In genomic region chr16:70093224-70093623, GRCm38 (mm10) we compare ENCODE assay signal across 15 mouse cellular contexts.
A peak's percentile ranks its signal among the peaks of the same experiment; 100 is the strongest.
DNase-seq lines count a peak whose midpoint lies in the region.
"Had no signal": no experiment of that assay in that cellular context is flagged by ENCODE, and none has a peak within 500 bp of the region (broad histone marks: within the 10 kb centered on the region; RNA-seq: fewer than 3 reads in every experiment).

No protein-coding gene starts in this region.

- intact Hi-C loops in left cerebral cortex, postnatal 4 days (cut with DNase I), result no loop called here

- DNase-seq in left cerebral cortex, adult 11 months (ENCODE audit: low spot score), result peak; percentile 56
- DNase-seq in left cerebral cortex, postnatal 4 days, result no peak
- DNase-seq in right cerebral cortex, adult 18-20 months, result peak; percentile 77
- DNase-seq in right cerebral cortex, postnatal 25 days, result no peak
- peak; percentile 19 for DNase-seq in forelimb bud, embryonic 11.5 days (ENCODE audit: low read depth, low spot score)
- DNase-seq in right cerebral cortex, postnatal 14 days, result peak; percentile 4
- DNase-seq in kidney, adult 18-20 months, result no peak
- DNase-seq in MN1 (ENCODE audit: low spot score), result no peak
- DNase-seq: adrenal gland, adult 8-10 months; cerebellum, adult 8-10 months; gastrocnemius, postnatal 36 days; heart, postnatal 4 days; kidney, adult 8-10 months; kidney, postnatal 4 days; thymus, postnatal 25 days had no signal

Comparison
In these comparisons a context has a peak if more than half of its experiments do, and no peak if none do; other contexts are left out.
1. DNase-seq: peak in left cerebral cortex, adult 11 months (single experiment), right cerebral cortex, adult 18-20 months (single experiment), forelimb bud, embryonic 11.5 days (single experiment) and right cerebral cortex, postnatal 14 days (single experiment); none in left cerebral cortex, postnatal 4 days (single experiment), right cerebral cortex, postnatal 25 days (single experiment), kidney, adult 18-20 months (single experiment) and MN1 (single experiment).